Mouse (Mus musculus) forebrain, embryonic 11.5 days (tissue): ENCODE measurements around the gene Smcr8. TPM values are rescaled to one million over a fixed set of nuclear protein-coding genes. Genes with fewer than 3 reads are reported as not detected.
"Not testable (repeated sequence)": the region's sequence is repeated elsewhere in the genome, so short reads cannot be mapped to it uniquely, and the experiment has no call there.

Experiments
- ATAC-seq: fragments of 200-750 bp; cut with Nextera tagmentation; replicated peaks from 2 replicates; pipeline ENCODE4 v1.8.0; 2017; ENCODE audit warnings: moderate TSS enrichment; ENCODE audit not compliant: low FRiP score
- DNase-seq: peaks from one replicate; pipeline ENCODE4 v3.0.0-alpha.2; 2017; ENCODE audit warnings: low spot score
- H3K27ac ChIP-seq: fragments of 300-500 bp; sonication (generic); 2 replicates; pipeline ENCODE4 v1.5.1; 2014; ENCODE audit warnings: low read depth, low read length
- H3K27me3 ChIP-seq: fragments of 300-500 bp; sonication (generic); 2 replicates; pipeline ENCODE4 v1.6.1; 2014; ENCODE audit warnings: mild to moderate bottlenecking, low read length, mixed read lengths; ENCODE audit not compliant: control insufficient read depth, insufficient read depth
- H3K36me3 ChIP-seq: fragments of 300-500 bp; sonication (generic); 2 replicates; pipeline ENCODE4 v1.6.1; 2014; ENCODE audit warnings: mild to moderate bottlenecking, low read length, moderate library complexity, mixed read lengths; ENCODE audit not compliant: control insufficient read depth, insufficient read depth
- H3K4me1 ChIP-seq: fragments of 300-500 bp; sonication (generic); replicated peaks from 2 replicates; pipeline ENCODE4 v1.6.1; 2014; ENCODE audit warnings: low read length, mixed read lengths; ENCODE audit not compliant: control insufficient read depth, insufficient read depth
- H3K4me2 ChIP-seq: fragments of 300-500 bp; sonication (generic); 2 replicates; pipeline ENCODE4 v1.6.1; 2014; ENCODE audit warnings: low read depth, mild to moderate bottlenecking, low read length, moderate library complexity, mixed read lengths; ENCODE audit not compliant: severe bottlenecking
- H3K4me3 ChIP-seq: fragments of 300-500 bp; sonication (generic); 2 replicates; pipeline ENCODE4 v1.5.1; 2014; ENCODE audit warnings: low read depth, low read length
- H3K9ac ChIP-seq: fragments of 300-500 bp; sonication (generic); 2 replicates; pipeline ENCODE4 v1.6.1; 2014; ENCODE audit warnings: low read length
- H3K9me3 ChIP-seq: fragments of 300-500 bp; sonication (generic); 2 replicates; pipeline ENCODE4 v1.6.1; 2016; ENCODE audit warnings: low read length, mixed read lengths; ENCODE audit not compliant: control insufficient read depth
- WGBS: fragments of 180-500 bp; shearing (Covaris S2); extraction: QIAGEN DNeasy Blood & Tissue Kit; methylation state at CpG from one replicate; pipeline ENCODE4 v1.1.7; 2014; 5-methylcytosine and 5-hydroxymethylcytosine counted together
- polyA plus RNA-seq: library from polyadenylated mRNA; unstranded; fragments of >200 nt; fragmentation: Nextera tagmentation; extraction: Ambion mirVana; gene quantifications from 2 replicates; pipeline ENCODE4 v1.2.1, GENCODE M21; 2014

Smcr8 gene
- polyA plus RNA-seq, 1 experiment from 2014 or later = 11.6 TPM

DNA sequence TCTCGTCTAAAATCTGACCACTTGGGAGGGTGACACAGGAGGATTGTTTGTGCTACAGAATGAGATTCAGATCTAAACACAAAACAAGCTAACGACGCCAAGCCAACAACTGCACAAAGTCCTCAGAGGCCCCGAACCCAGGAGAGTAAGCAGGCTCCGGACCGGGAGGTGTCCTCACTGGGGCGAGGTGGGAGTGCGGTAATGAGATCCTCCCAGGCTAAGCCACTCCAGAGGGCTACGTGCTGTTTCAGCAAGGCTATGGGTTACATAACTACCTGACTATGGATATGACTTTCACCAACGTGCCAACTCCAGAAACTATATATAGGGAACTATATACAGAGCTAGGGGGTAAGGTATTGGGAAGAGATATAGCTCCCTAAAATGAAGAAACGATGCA is 19.0 kb downstream of the Smcr8 start:
- Histone ChIP-seq H3K27ac (no peak overlapping the region), H3K9me3 (no peaks in the 10 kb centered on the region), H3K9ac (no peak overlapping the region), H3K27me3 (no peaks in the 10 kb centered on the region), H3K4me3 (no peak overlapping the region), H3K4me2 (no peak overlapping the region), H3K4me1 (no peaks in the 10 kb centered on the region), H3K36me3 (no peaks in the 10 kb centered on the region; the same call in 1 of the 2 replicates)
- no peak for DNase-seq
- WGBS = 90% methylated on average over 11 of the region's 11 CpGs
- no peak for ATAC-seq

DNA sequence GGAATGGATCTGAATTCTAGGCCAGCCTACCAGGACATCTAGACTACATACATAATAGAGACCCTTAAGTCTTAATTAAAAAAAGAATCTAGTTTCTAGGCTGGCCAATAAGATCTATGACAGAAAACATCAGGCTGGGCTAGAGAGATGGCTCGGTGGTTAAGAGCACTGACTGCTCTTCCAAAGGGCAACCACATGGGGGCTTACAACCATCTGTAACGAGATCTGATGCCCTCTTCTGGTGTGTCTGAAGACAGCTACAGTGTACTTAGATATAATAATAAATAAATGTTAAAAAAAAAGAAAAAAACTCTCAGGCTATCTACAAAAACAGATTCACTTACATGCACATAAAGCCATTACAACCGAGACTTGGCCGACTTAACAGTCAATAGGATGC is 22.7 kb downstream of the Smcr8 start:
- no peaks in the 10 kb centered on the region for H3K36me3 ChIP-seq
- DNase-seq (no peak), ATAC-seq (no peak)
- no peaks in the 10 kb centered on the region for H3K4me1 ChIP-seq
- no peaks in the 10 kb centered on the region for H3K9me3 ChIP-seq
- WGBS = 88% methylated on average over 4 of the region's 4 CpGs
- no peaks in the 10 kb centered on the region for H3K27me3 ChIP-seq
- H3K27ac ChIP-seq = no peak overlapping the region
- no peak overlapping the region for H3K4me3 ChIP-seq
- no peak overlapping the region for H3K4me2 ChIP-seq
- H3K9ac ChIP-seq = no peak overlapping the region

DNA sequence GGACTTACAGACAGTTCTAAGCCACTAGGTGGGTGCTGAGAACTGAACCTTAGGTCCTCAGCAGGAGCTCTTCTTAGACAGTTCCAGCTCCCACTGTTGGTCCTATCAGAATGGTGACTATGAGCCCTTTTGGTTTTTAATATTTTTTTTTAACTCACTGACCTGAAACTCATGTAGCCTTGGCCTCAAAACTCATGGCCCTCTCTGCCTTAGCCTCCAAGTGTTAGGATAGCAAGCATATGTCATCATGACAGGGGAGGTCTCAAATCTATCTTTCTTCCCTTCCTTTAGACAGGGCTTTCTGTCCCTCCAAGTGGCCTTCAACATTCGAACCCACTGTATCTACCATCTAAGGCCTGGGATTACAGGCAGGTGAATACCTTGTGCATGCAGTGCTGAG is 23.6 kb downstream of the Smcr8 start:
- Histone ChIP-seq H3K27me3 (no peaks in the 10 kb centered on the region), H3K27ac (no peak overlapping the region), H3K36me3 (no peaks in the 10 kb centered on the region), H3K9ac (no peak overlapping the region), H3K4me1 (no peaks in the 10 kb centered on the region), H3K4me2 (no peak overlapping the region), H3K9me3 (no peaks in the 10 kb centered on the region), H3K4me3 (no peak overlapping the region)
- 95% methylated on average over 1 of the region's 1 CpGs for WGBS
- ATAC-seq (no peak), DNase-seq (no peak)

DNA sequence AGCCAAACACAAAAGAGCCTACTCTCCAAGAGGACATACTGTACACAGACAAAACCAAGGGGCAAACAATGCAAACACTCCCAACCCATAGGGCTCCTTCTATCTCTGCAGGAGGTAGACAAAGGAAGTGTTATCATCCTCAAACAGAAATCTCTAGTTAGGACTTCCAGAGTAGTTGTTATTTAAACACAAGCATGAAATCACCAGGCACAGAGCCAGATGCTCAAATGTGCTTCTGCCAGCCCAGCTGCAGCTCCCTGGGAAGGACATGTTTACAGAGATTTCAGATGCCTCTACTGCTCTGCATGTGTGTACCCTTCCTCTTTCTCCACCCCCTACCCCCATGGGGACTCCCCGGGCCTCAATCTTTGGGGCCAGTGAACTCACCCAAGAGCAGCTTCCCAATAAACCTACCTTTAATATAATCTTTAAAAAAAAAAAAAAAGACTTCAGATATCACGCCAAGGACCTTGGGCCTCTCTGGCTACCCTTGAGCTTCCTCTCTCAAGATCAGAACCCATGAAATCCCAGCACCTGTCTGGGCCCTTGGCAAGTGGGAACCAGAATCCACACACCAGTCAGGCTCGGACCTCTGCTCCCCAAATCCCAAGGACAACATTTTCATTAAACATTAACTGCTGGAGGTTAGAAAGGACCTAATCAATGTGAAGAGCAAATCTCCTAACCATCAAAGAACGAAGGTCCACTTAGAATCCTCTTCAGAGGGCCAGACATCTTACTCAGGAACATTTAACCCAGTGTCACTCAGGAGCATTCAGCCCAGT is 31.2 kb downstream of the Smcr8 start:
- Histone ChIP-seq H3K27ac (no peak overlapping the region), H3K4me3 (no peak overlapping the region), H3K36me3 (no peaks in the 10 kb centered on the region), H3K9ac (no peak overlapping the region), H3K4me1 (peaks cover 3% of the 10 kb centered on the region; the same call in 1 of the 2 replicates), H3K27me3 (no peaks in the 10 kb centered on the region), H3K9me3 (no peaks in the 10 kb centered on the region), H3K4me2 (no peak overlapping the region)
- DNase-seq (no peak), ATAC-seq (no peak)
- 83% methylated on average over 4 of the region's 4 CpGs for WGBS

DNA sequence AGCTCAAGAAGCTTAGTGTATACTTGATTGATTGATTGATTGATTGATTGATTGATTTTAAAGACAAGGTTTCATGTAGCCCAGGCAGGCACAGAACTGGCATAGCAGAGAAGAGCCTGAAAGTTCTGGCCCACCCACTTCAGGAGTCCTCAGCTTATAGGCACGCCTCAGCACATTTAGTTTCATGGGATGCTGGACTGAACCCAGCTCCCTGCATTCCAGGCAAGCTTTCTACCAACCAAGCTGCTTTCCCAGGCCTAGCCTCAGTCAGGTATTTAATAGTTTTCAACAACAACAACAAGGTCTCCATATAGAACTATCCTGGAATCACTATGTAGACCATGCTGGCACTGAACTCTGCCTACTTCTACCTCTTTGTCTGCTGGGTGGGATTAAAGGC is 32.2 kb downstream of the Smcr8 start:
- Histone ChIP-seq H3K4me1 (peaks cover 3% of the 10 kb centered on the region; the same call in 1 of the 2 replicates), H3K36me3 (no peaks in the 10 kb centered on the region), H3K4me2 (peak overlapping the region; percentile 56; the same call in 1 of the 2 replicates), H3K27me3 (no peaks in the 10 kb centered on the region), H3K9me3 (no peaks in the 10 kb centered on the region), H3K9ac (no peak overlapping the region), H3K4me3 (no peak overlapping the region; the same call in 1 of the 2 replicates), H3K27ac (no peak overlapping the region)
- DNase-seq (no peak), ATAC-seq (no peak)
- WGBS = 81% methylated on average over 1 of the region's 1 CpGs

DNA sequence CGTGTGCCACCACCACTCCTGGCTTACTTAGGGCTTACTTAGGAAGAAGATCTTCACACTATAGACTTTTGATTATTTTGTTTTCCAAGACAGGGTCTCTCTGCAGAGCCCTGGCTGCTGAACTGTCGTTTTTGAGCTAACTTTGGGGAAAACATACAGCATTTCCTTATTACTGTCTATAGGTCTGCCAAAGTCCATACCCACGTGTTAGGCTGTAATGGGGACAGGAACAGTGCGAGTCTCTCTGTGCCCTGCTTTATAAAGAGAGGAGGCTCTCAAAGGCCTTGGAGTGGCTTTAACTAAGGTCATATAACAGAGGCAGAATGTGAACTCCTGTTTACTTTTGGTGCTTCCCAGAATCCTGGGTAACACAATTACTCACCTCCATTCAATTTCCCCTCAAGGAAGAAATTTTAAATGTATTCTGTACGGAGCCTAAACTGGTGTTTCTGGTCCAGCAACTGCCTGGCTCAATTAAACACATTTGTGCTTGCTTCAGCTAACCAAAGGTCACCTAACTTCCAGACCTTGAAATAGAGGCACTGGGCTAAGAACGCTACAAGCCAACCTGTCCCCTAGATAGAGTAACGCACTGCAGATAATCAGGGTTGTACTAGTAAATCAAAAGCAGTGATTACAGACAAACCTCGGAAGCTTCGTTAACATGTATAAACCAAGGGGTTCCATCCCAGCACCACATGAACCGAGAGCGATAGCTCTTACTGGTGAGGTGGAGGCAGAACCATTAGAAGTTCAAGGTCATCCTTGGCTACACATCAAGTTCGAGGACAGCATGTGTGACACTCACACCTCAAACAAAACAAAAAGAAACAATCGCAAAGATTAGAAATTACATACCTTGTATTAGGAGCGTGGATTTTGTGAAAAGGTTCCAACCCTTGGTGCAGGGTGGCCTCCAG is 33.0 kb downstream of the Smcr8 start:
- Histone ChIP-seq H3K4me1 (peaks cover 3% of the 10 kb centered on the region; the same call in 1 of the 2 replicates), H3K4me3 (peak overlapping the region; percentile 34), H3K4me2 (peak overlapping the region; percentile 56), H3K9me3 (no peaks in the 10 kb centered on the region), H3K36me3 (no peaks in the 10 kb centered on the region), H3K27ac (no peak overlapping the region), H3K9ac (peak overlapping the region; percentile 40), H3K27me3 (no peaks in the 10 kb centered on the region)
- no peak for DNase-seq
- WGBS = 19% methylated on average over 14 of the region's 14 CpGs
- ATAC-seq = 0 out of 2 replicates have a peak, but pooled peaks have one; percentile 24

DNA sequence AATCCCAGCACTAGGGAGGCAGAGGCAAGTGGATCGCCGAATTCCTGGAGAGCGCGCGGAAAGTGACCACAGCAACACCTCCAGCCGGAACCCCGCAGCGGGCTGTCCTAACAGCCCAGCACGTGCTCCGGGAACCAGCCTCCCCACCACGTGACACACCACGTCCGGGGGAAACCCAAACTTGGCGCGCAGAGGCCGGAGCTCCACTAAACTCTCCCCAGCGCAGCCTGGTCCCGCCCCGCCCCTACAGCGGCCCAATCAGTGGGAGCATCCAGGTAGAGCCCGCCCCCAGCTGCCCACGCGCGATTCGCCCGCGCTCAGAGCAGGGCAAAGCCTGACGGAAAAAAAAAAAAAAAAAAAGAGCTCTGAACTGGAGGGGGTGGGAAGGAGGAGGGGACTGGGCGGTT is 33.7 kb downstream of the Smcr8 start:
- Histone ChIP-seq H3K9ac (peak overlapping the region; percentile 40), H3K9me3 (no peaks in the 10 kb centered on the region), H3K36me3 (no peaks in the 10 kb centered on the region), H3K27me3 (no peaks in the 10 kb centered on the region), H3K4me3 (peak overlapping the region; percentile 34), H3K4me2 (peak overlapping the region; percentile 56), H3K27ac (no peak overlapping the region), H3K4me1 (peaks cover 3% of the 10 kb centered on the region; the same call in 1 of the 2 replicates)
- DNase-seq (peak; percentile 97), ATAC-seq (peak; percentile 98)
- under 1% methylated on average over 29 of the region's 29 CpGs for WGBS

DNA sequence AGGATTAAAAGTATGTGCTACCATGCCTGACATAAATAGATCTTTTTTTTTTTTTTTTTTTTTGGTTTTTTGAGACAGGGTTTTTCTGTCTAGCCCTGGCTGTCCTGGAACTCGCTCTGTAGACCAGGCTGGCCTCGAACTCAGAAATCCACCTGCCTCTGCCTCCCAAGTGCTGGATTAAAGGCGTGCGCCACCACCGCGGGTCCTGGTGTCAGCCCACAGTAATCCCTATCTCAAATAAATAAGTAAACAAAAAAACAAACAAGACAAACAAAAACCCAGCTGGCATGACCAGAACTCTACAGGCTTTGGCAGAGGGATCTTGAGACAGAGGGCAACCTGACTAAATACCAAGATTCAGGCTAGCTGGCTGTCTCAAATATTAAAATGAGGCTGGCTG is 34.3 kb downstream of the Smcr8 start, which contains the start of gene Shmt1:
Gene Shmt1 (minus strand): TSS at position 101 of the 400 bp plus-strand sequence.
- H3K4me1 ChIP-seq, H3K27ac ChIP-seq, H3K27me3 ChIP-seq, DNase-seq, ATAC-seq, H3K9me3 ChIP-seq, H3K36me3 ChIP-seq: not testable (repeated sequence)
- Histone ChIP-seq H3K4me2 (peak within 1 kb of the TSS; percentile 56), H3K9ac (peak within 1 kb of the TSS; percentile 40), H3K4me3 (peak within 1 kb of the TSS; percentile 34)
- WGBS = 39% methylated on average over 6 of the region's 6 CpGs
